ENCODE assay signal across 28 mouse cellular contexts in genomic region chr5:139981976-139982375, GRCm38 (mm10).
A peak's percentile ranks its signal among the peaks of the same experiment; 100 is the strongest.
DNase-seq lines count a peak whose midpoint lies in the region; ATAC-seq lines count a peak whose summit lies in the region.
"Had no signal": no experiment of that assay in that cellular context is flagged by ENCODE, and none has a peak within 500 bp of the region (broad histone marks: within the 10 kb centered on the region; RNA-seq: fewer than 3 reads in every experiment).

No protein-coding gene starts in this region.

- H3K27me3 ChIP-seq in megakaryocyte, embryonic 14.5 days (replicated peaks): peaks cover 51% of the 10 kb centered on the region
- H3K27me3 ChIP-seq: hindbrain, embryonic 15.5 days; Patski had no signal

- no peak for ATAC-seq in megakaryocyte, adult 5-6 weeks (ENCODE audit: poor library complexity, severe bottlenecking)
- ATAC-seq: forebrain, embryonic 16.5 days; inflammation-experienced regulatory T-cells, adult 6 months; midbrain, embryonic 13.5 days; Patski had no signal

- H3K4me3 ChIP-seq in megakaryocyte, embryonic 14.5 days (replicated peaks): peak overlapping the region; percentile 11
- H3K4me3 ChIP-seq: erythroblast, embryonic 14.5 days; heart, embryonic 12.5 days; hindbrain, embryonic 15.5 days; midbrain, embryonic 13.5 days; stomach, embryonic 15.5 days had no signal

- DNase-seq in NIH3T3 (ENCODE audit: low read depth): peak; percentile 23
- DNase-seq in c-Kit-positive CD71-positive TER-119-positive erythroid progenitor cells, embryonic 14.5 days (ENCODE audit: low spot score): peak; percentile 39
- DNase-seq in gastrocnemius, postnatal 4 days (ENCODE audit: low spot score in 2 of 2): no peak
- no peak for DNase-seq in heart, adult 9 months (ENCODE audit: low spot score in 2 of 2)
- DNase-seq in layer of hippocampus, postnatal 36 days: no peak
- DNase-seq: adrenal gland, postnatal 25 days; B cell, adult 2 months; cerebellum, adult 11-12 months; cerebellum, adult 9-11 months; gastrocnemius, postnatal 14 days; heart, adult 11 months; kidney, adult 11 months; kidney, postnatal 14 days; layer of hippocampus, adult 9-11 months; liver; lung, embryonic 14.5 days; lung, postnatal 14 days; right cerebral cortex, postnatal 25 days had no signal

- peaks cover 12% of the 10 kb centered on the region for H3K9me3 ChIP-seq in megakaryocyte, embryonic 14.5 days
- H3K9me3 ChIP-seq: hindbrain, embryonic 15.5 days; midbrain, embryonic 13.5 days; stomach, embryonic 15.5 days had no signal

- H3K36me3 ChIP-seq in megakaryocyte, embryonic 14.5 days (replicated peaks; ENCODE audit: low read length): no peaks in the 10 kb centered on the region
- H3K36me3 ChIP-seq: heart, embryonic 12.5 days; hindbrain, embryonic 15.5 days; midbrain, embryonic 13.5 days; stomach, embryonic 15.5 days had no signal

- H3K4me1 ChIP-seq in megakaryocyte, embryonic 14.5 days: no peaks in the 10 kb centered on the region
- H3K4me1 ChIP-seq: heart, embryonic 12.5 days; stomach, embryonic 15.5 days had no signal

Comparison
In these comparisons a context has a peak if more than half of its experiments do, and no peak if none do; other contexts are left out.
1. DNase-seq: peak in NIH3T3 (single experiment) and c-Kit-positive CD71-positive TER-119-positive erythroid progenitor cells, embryonic 14.5 days (single experiment); none in gastrocnemius, postnatal 4 days (0 of 2), heart, adult 9 months (0 of 2) and layer of hippocampus, postnatal 36 days (0 of 2).